Mouse (Mus musculus) erythroblast, embryonic 14.5 days (primary cell): ENCODE results near the gene Vav3.
"Not testable (repeated sequence)": the region's sequence is repeated elsewhere in the genome, so short reads cannot be mapped to it uniquely, and the experiment has no call there.

Experiments
- GATA1 ChIP-seq: IDR thresholded peaks from 2 replicates; pipeline ENCODE4 v1.6.1; 2012; ENCODE audit warnings: low read length, inconsistent platforms, mixed read lengths
- TAL1 ChIP-seq: IDR thresholded peaks from 3 replicates; pipeline ENCODE4 v1.6.1; 2012; ENCODE audit warnings: low read length, inconsistent platforms, mixed read lengths

DNA sequence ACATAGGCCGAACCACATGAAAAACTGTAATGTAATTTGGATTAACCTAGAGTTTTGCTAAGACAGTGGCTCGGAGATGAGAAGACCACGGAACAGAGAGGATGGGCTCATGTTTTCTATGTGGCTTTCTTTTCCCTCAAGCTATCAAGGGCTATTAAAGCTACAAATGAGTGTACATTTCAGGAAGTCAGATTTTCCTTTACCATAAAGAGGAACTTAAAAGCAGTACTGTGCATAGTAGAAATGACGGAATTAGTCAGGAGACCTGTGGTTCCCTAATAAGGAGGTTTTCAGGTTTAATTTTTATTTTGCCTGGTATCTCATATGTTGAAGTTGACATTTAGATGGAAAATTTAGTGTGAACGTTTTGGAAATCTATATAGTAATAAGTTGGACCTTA, 107.8 kb downstream of the Vav3 start:
- not testable (repeated sequence) for TF ChIP-seq GATA1, TAL1
